Mouse (Mus musculus) limb, embryonic 13.5 days (tissue): ENCODE results near the gene Gm10295. TPM values are rescaled to one million over a fixed set of nuclear protein-coding genes. Genes with fewer than 3 reads are reported as not detected.
A peak's percentile ranks its signal among the peaks of the same experiment; 100 is the strongest.

ENCODE experiments used
- ATAC-seq: fragments of 200-750 bp; cut with Nextera tagmentation; 2 replicates; pipeline ENCODE4 v1.8.0; 2017; ENCODE audit warnings: low read depth, moderate number of reproducible peaks, moderate TSS enrichment; ENCODE audit not compliant: low FRiP score
- H3K27ac ChIP-seq: fragments of 300-500 bp; sonication (generic); 2 replicates; pipeline ENCODE4 v1.5.1; 2015; ENCODE audit warnings: inconsistent platforms, mild to moderate bottlenecking, moderate library complexity
- H3K27me3 ChIP-seq: fragments of 300-500 bp; sonication (generic); 2 replicates; pipeline ENCODE4 v1.6.1; 2015; ENCODE audit warnings: mild to moderate bottlenecking, inconsistent platforms
- H3K36me3 ChIP-seq: fragments of 300-500 bp; sonication (generic); 2 replicates; pipeline ENCODE4 v1.6.1; 2015; ENCODE audit warnings: inconsistent platforms, mild to moderate bottlenecking, moderate library complexity
- H3K4me1 ChIP-seq: fragments of 300-500 bp; sonication (generic); 2 replicates; pipeline ENCODE4 v1.6.1; 2015; ENCODE audit warnings: inconsistent platforms
- H3K4me2 ChIP-seq: fragments of 300-500 bp; sonication (generic); replicated peaks from 2 replicates; pipeline ENCODE4 v1.6.1; 2015; ENCODE audit warnings: inconsistent platforms, mild to moderate bottlenecking, moderate library complexity
- H3K4me3 ChIP-seq: fragments of 300-500 bp; sonication (generic); 2 replicates; pipeline ENCODE4 v1.5.1; 2015; ENCODE audit warnings: moderate library complexity, mild to moderate bottlenecking, inconsistent platforms
- H3K9ac ChIP-seq: fragments of 300-500 bp; sonication (generic); 2 replicates; pipeline ENCODE4 v1.6.1; 2015; ENCODE audit warnings: mild to moderate bottlenecking, inconsistent platforms
- H3K9me3 ChIP-seq: fragments of 300-500 bp; sonication (generic); 2 replicates; pipeline ENCODE4 v1.6.1; 2016; ENCODE audit warnings: inconsistent platforms
- whole genome bisulfite sequencing: fragments of 180-500 bp; shearing (Covaris S2); methylation state at CpG from one replicate; pipeline ENCODE4 v1.1.7; 2015; 5-methylcytosine and 5-hydroxymethylcytosine counted together
- polyA plus RNA-seq: library from polyadenylated mRNA; unstranded; fragments of >200 nt; fragmentation: Nextera tagmentation; extraction: Ambion mirVana; gene quantifications from 2 replicates; pipeline ENCODE4 v1.2.1, GENCODE M21; 2015

The Gm10295 gene
- polyA plus RNA-seq, 1 experiment from 2014 or later, result not detected

- H3K27ac ChIP-seq, result no peak overlapping the region
- peaks cover 15% of the 10 kb centered on the region for H3K27me3 ChIP-seq
- no peaks in the 10 kb centered on the region for H3K36me3 ChIP-seq
- ATAC-seq, result no peak
- peaks cover 30% of the 10 kb centered on the region for H3K4me1 ChIP-seq
- H3K9ac ChIP-seq, result no peak overlapping the region
- H3K9me3 ChIP-seq, result no peaks in the 10 kb centered on the region
- WGBS, result 24% methylated on average over 18 of the region's 18 CpGs
- no peak overlapping the region for H3K4me2 ChIP-seq
- H3K4me3 ChIP-seq, result no peak overlapping the region
Measured at GRCm38 (mm10) chr7:71379826-71380825, 28.8 kb upstream of the Gm10295 start.

- Histone ChIP-seq H3K9ac (no peak overlapping the region), H3K4me1 (peaks cover 28% of the 10 kb centered on the region), H3K27me3 (peaks cover 13% of the 10 kb centered on the region), H3K27ac (no peak overlapping the region), H3K9me3 (no peaks in the 10 kb centered on the region), H3K4me3 (no peak overlapping the region), H3K4me2 (no peak overlapping the region), H3K36me3 (no peaks in the 10 kb centered on the region)
- 58% methylated on average over 18 of the region's 18 CpGs for WGBS
- peak; percentile 38; the same call in 1 of the 2 replicates for ATAC-seq
Measured at GRCm38 (mm10) chr7:71378812-71379760, 27.8 kb upstream of the Gm10295 start.

DNA sequence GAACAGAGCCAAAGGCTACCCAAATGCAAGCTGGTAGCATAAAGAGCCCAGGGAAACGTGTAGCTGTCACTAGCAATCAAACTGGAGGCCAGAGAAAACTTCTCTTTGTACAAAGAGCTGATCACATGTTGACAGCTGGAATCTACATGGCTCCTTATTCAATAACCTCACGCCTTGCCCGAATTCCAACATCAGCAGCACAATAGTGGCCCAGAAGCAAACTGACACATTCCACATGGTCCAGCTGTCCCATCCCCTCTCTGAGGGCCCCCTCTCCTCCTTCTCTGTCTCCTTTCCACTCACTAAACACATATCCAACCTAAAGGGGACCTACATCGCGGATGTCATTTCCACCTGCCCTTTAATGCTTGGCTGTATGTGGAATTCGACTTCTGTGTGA, 26.7 kb upstream of the Gm10295 start:
- no peak overlapping the region for H3K9ac ChIP-seq
- no peaks in the 10 kb centered on the region for H3K36me3 ChIP-seq
- H3K27me3 ChIP-seq, result peaks cover 13% of the 10 kb centered on the region
- H3K9me3 ChIP-seq, result no peaks in the 10 kb centered on the region
- ATAC-seq, result peak; percentile 75
- no peak overlapping the region for H3K27ac ChIP-seq
- WGBS, result 76% methylated on average over 6 of the region's 6 CpGs
- H3K4me3 ChIP-seq, result no peak overlapping the region
- H3K4me1 ChIP-seq, result peaks cover 19% of the 10 kb centered on the region
- H3K4me2 ChIP-seq, result no peak overlapping the region

DNA sequence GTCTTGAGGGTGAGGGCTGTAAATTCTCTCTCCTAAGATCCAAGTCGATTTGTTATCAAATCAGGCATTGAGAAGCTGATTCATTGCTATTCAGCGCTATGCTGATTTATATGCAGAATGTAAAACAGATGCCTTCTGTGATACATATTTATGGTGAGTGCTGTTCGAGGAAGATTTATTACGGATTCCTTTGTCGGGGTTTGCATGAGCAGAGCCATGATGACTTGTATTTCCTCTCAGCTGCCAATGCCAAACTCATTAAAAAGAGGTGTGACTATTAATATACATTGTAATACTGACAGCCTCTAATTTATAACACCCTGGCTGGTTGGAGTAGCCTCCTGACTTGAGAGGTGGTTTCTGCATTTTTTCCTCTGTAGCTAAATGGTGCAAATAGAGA, 22.8 kb upstream of the Gm10295 start:
- no peak overlapping the region for H3K9ac ChIP-seq
- H3K27ac ChIP-seq, result no peak overlapping the region
- H3K4me3 ChIP-seq, result no peak overlapping the region
- H3K36me3 ChIP-seq, result no peaks in the 10 kb centered on the region
- no peak overlapping the region for H3K4me2 ChIP-seq
- ATAC-seq, result no peak
- H3K27me3 ChIP-seq, result peaks cover 6% of the 10 kb centered on the region; the same call in 1 of the 2 replicates
- no peaks in the 10 kb centered on the region for H3K9me3 ChIP-seq
- 23% methylated on average over 5 of the region's 5 CpGs for WGBS
- H3K4me1 ChIP-seq, result peaks cover 9% of the 10 kb centered on the region; the same call in 1 of the 2 replicates

DNA sequence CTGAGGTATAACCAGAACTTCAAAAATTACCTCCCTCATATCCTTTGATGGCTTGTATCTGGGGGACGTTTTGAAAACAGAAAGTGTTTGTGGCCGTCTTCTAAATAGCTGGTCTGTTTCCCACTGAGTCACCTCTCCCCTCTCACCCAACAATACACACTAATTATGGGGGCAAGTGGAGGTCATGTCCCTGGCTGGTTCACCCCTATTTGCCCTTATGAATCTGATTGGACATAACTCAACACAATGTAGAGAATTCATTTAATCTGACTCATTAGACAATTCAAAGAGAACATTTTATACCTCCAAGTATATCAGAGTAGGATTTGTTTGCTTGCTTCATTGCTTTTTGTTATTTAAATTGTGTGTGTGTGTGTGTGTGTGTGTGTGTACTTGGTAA, 20.6 kb upstream of the Gm10295 start:
- Histone ChIP-seq H3K9me3 (no peaks in the 10 kb centered on the region), H3K4me1 (peaks cover 9% of the 10 kb centered on the region; the same call in 1 of the 2 replicates), H3K4me2 (no peak overlapping the region), H3K9ac (no peak overlapping the region), H3K27ac (no peak overlapping the region), H3K4me3 (no peak overlapping the region), H3K27me3 (peaks cover 6% of the 10 kb centered on the region; the same call in 1 of the 2 replicates), H3K36me3 (no peaks in the 10 kb centered on the region)
- 13% methylated on average over 2 of the region's 2 CpGs for WGBS
- ATAC-seq, result no peak

GRCm38 (mm10) chr7:71370746-71371145, 19.5 kb upstream of the Gm10295 start:
- no peak for ATAC-seq
- 58% methylated on average over 2 of the region's 2 CpGs for WGBS
- peaks cover 6% of the 10 kb centered on the region; the same call in 1 of the 2 replicates for H3K27me3 ChIP-seq
- no peaks in the 10 kb centered on the region for H3K9me3 ChIP-seq
- no peak overlapping the region for H3K27ac ChIP-seq
- H3K4me1 ChIP-seq, result peaks cover 9% of the 10 kb centered on the region; the same call in 1 of the 2 replicates
- H3K9ac ChIP-seq, result no peak overlapping the region
- no peak overlapping the region for H3K4me3 ChIP-seq
- H3K36me3 ChIP-seq, result no peaks in the 10 kb centered on the region
- no peak overlapping the region for H3K4me2 ChIP-seq

- Histone ChIP-seq H3K4me2 (no peak overlapping the region), H3K36me3 (no peaks in the 10 kb centered on the region), H3K27ac (no peak overlapping the region), H3K27me3 (0 out of 2 replicates have a peak, but pooled peaks cover 2% of the 10 kb centered on the region), H3K9me3 (no peaks in the 10 kb centered on the region), H3K9ac (no peak overlapping the region), H3K4me3 (no peak overlapping the region), H3K4me1 (peaks cover 9% of the 10 kb centered on the region; the same call in 1 of the 2 replicates)
- WGBS, result 90% methylated on average over 3 of the region's 3 CpGs
- no peak for ATAC-seq
Measured at GRCm38 (mm10) chr7:71370128-71370527, 18.8 kb upstream of the Gm10295 start.

DNA sequence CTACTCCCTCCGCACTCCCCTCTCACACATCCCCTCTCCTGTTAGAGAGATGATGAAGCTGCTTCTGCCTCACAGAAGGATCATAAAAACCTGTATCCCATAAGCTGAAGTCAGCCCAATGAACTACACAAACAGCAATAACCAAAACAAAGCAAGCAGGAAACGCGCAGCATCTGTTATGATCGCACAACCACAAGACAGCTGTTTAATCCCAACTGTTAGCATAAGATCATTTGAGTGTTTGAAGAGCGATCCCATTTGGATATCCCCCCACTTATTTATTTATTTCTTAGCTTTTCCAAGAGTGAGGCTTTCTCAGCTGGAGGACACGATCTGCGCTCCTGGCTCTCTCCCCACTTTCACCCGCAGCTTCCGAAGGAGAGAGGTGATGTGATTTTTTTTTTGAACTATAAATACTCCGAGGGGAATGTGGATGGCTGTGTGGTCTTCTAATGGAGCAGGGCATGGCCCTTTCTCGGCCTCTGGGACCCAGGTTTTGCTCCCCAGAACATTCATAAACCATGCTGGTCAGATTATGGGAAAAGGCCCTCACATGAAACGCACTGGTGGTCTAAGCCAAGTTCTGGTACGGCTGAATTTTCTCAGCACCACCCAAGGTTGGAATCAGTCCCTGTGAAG, 17.4 kb upstream of the Gm10295 start:
- H3K27ac ChIP-seq, result no peak overlapping the region
- H3K4me3 ChIP-seq, result no peak overlapping the region
- no peaks in the 10 kb centered on the region for H3K36me3 ChIP-seq
- WGBS, result 78% methylated on average over 13 of the region's 13 CpGs
- H3K9me3 ChIP-seq, result no peaks in the 10 kb centered on the region
- no peak for ATAC-seq
- no peaks in the 10 kb centered on the region for H3K27me3 ChIP-seq
- H3K4me2 ChIP-seq, result no peak overlapping the region
- no peaks in the 10 kb centered on the region for H3K4me1 ChIP-seq
- H3K9ac ChIP-seq, result no peak overlapping the region

GRCm38 (mm10) chr7:71355596-71355995, 4.3 kb upstream of the Gm10295 start:
- Histone ChIP-seq H3K9ac (no peak overlapping the region), H3K27ac (no peak overlapping the region), H3K36me3 (no peaks in the 10 kb centered on the region), H3K4me1 (peaks cover 3% of the 10 kb centered on the region; the same call in 1 of the 2 replicates), H3K27me3 (peaks cover 9% of the 10 kb centered on the region), H3K9me3 (no peaks in the 10 kb centered on the region), H3K4me3 (no peak overlapping the region), H3K4me2 (no peak overlapping the region)
- ATAC-seq, result no peak
- 81% methylated on average over 5 of the region's 5 CpGs for WGBS

GRCm38 (mm10) chr7:71348922-71349321, 2.4 kb downstream of the Gm10295 start:
- Histone ChIP-seq H3K9ac (no peak overlapping the region), H3K27ac (no peak overlapping the region), H3K4me2 (no peak overlapping the region), H3K9me3 (no peaks in the 10 kb centered on the region), H3K36me3 (no peaks in the 10 kb centered on the region), H3K4me1 (peaks cover 3% of the 10 kb centered on the region; the same call in 1 of the 2 replicates), H3K27me3 (peaks cover 9% of the 10 kb centered on the region), H3K4me3 (no peak overlapping the region)
- WGBS, result 53% methylated on average over 9 of the region's 9 CpGs
- ATAC-seq, result no peak

GRCm38 (mm10) chr7:71324919-71325583, 26.2 kb downstream of the Gm10295 start:
- no peaks in the 10 kb centered on the region for H3K9me3 ChIP-seq
- WGBS, result 75% methylated on average over 11 of the region's 11 CpGs

More at GRCm38 (mm10) chr7:71324919-71325583, 26.2 kb downstream of the Gm10295 start:
- Histone ChIP-seq H3K4me2 (no peak overlapping the region), H3K4me3 (no peak overlapping the region), H3K4me1 (no peaks in the 10 kb centered on the region), H3K36me3 (no peaks in the 10 kb centered on the region), H3K9ac (no peak overlapping the region), H3K27ac (no peak overlapping the region), H3K27me3 (no peaks in the 10 kb centered on the region)
- no peak for ATAC-seq
